Comparison of ENCODE assay signal across 8 mouse cellular contexts in genomic region chr3:97628391-97629001, GRCm38 (mm10). TPM values are rescaled to one million over a fixed set of nuclear protein-coding genes. Genes with fewer than 3 reads are reported as not detected.
A peak's percentile ranks its signal among the peaks of the same experiment; 100 is the strongest.
DNase-seq lines count a peak whose midpoint lies in the region; ATAC-seq and TF ChIP-seq lines count a peak whose summit lies in the region.

Gene Fmo5 (plus strand): TSS chr3:97628804.

- peak within 1 kb of the TSS; percentile 61 for H3K4me2 ChIP-seq in intestine, embryonic 15.5 days (replicated peaks)
- H3K4me2 ChIP-seq in liver, postnatal 0 days (ENCODE audit: low read depth, low read length) = peak within 1 kb of the TSS; percentile 76
- H3K4me2 ChIP-seq in neural tube, embryonic 12.5 days (replicated peaks) = peak within 1 kb of the TSS; percentile 56

- H3K36me3 ChIP-seq in ES-E14 (ENCODE audit: control insufficient read depth, insufficient read depth, low read length, poor library complexity, severe bottlenecking) = no peaks in the 10 kb centered on the region
- H3K36me3 ChIP-seq in intestine, embryonic 15.5 days = no peaks in the 10 kb centered on the region
- H3K36me3 ChIP-seq in liver, postnatal 0 days (replicated peaks; ENCODE audit: insufficient read depth, low read length) = no peaks in the 10 kb centered on the region
- no peaks in the 10 kb centered on the region for H3K36me3 ChIP-seq in neural tube, embryonic 12.5 days

- WGBS in intestine, embryonic 15.5 days = 2% methylated on average over 18 of the region's 18 CpGs
- WGBS in liver, postnatal 0 days (ENCODE audit: insufficient replicate concordance) = 2% methylated on average over 18 of the region's 18 CpGs
- 4% methylated on average over 18 of the region's 18 CpGs for WGBS in neural tube, embryonic 12.5 days

- peak within 1 kb of the TSS; percentile 3 to 69 for H3K4me3 ChIP-seq in ES-E14 (ENCODE audit: insufficient read depth in 1 of 2, low read depth in 1 of 2, low read length in 2 of 2, poor library complexity in 1 of 2, severe bottlenecking in 1 of 2)
- H3K4me3 ChIP-seq in intestine, embryonic 15.5 days (replicated peaks) = peak within 1 kb of the TSS; percentile 40
- H3K4me3 ChIP-seq in liver, postnatal 0 days (ENCODE audit: low read depth, low read length) = peak within 1 kb of the TSS; percentile 53
- peak within 1 kb of the TSS; percentile 19 for H3K4me3 ChIP-seq in neural tube, embryonic 12.5 days

- no peaks in the 10 kb centered on the region for H3K9me3 ChIP-seq in ES-E14 (ENCODE audit: control insufficient read depth, insufficient read depth, low read depth, low read length)
- H3K9me3 ChIP-seq in intestine, embryonic 15.5 days = no peaks in the 10 kb centered on the region
- H3K9me3 ChIP-seq in liver, postnatal 0 days (ENCODE audit: low read length) = no peaks in the 10 kb centered on the region
- H3K9me3 ChIP-seq in neural tube, embryonic 12.5 days = no peaks in the 10 kb centered on the region

- H3K27me3 ChIP-seq in intestine, embryonic 15.5 days (replicated peaks) = no peaks in the 10 kb centered on the region
- no peaks in the 10 kb centered on the region for H3K27me3 ChIP-seq in liver, postnatal 0 days (ENCODE audit: insufficient read depth, low read length)
- H3K27me3 ChIP-seq in neural tube, embryonic 12.5 days (replicated peaks) = no peaks in the 10 kb centered on the region

- no peak within 1 kb of the TSS for H3K27ac ChIP-seq in ES-E14 (ENCODE audit: insufficient read depth, low read depth, low read length, poor library complexity, severe bottlenecking)
- peak within 1 kb of the TSS; percentile 28; the same call in 1 of the 2 replicates for H3K27ac ChIP-seq in intestine, embryonic 15.5 days
- peak within 1 kb of the TSS; percentile 91 for H3K27ac ChIP-seq in liver, postnatal 0 days (ENCODE audit: low read depth)
- no peak within 1 kb of the TSS for H3K27ac ChIP-seq in neural tube, embryonic 12.5 days

- no peak for TF ChIP-seq CTCF in liver, postnatal 0 days (IDR thresholded peaks at IDR 0.05; ENCODE audit: low read depth)

- H3K9ac ChIP-seq in ES-E14 (ENCODE audit: insufficient read depth, low read depth, low read length, poor library complexity, severe bottlenecking) = peak within 1 kb of the TSS; percentile 4; the same call in 1 of the 2 replicates
- H3K9ac ChIP-seq in intestine, embryonic 15.5 days = peak within 1 kb of the TSS; percentile 36
- peak within 1 kb of the TSS; percentile 57 for H3K9ac ChIP-seq in liver, postnatal 0 days (replicated peaks)
- no peak within 1 kb of the TSS for H3K9ac ChIP-seq in neural tube, embryonic 12.5 days

- in situ Hi-C loops in ES-E14 (cut with MboI; ENCODE audit: low sequenced_read_pairs in 2 of 2, unreplicated experiment in 2 of 2) = no loop called here

- DNase-seq in ES-E14 (ENCODE audit: low read depth, low spot score) = no peak
- DNase-seq in gastrocnemius, postnatal 4 days (ENCODE audit: low spot score in 2 of 2) = peak; percentile 22 to 64
- peak; percentile 84 for DNase-seq in liver, postnatal 0 days
- DNase-seq in thymus, postnatal 10 days (ENCODE audit: low spot score in 2 of 2) = peak; percentile 63 to 73
- no peak for DNase-seq in cerebellum, adult 11 months

- ATAC-seq in common myeloid progenitor, adult 5-6 weeks (replicated peaks; ENCODE audit: low read depth, poor library complexity, severe bottlenecking) = peak; percentile 99
- ATAC-seq in intestine, embryonic 15.5 days = peak; percentile 95
- ATAC-seq in liver, postnatal 0 days = peak; percentile 92
- ATAC-seq in neural tube, embryonic 12.5 days (ENCODE audit: low FRiP score, low read depth) = no peak

- H3K4me1 ChIP-seq in ES-E14 (ENCODE audit: control insufficient read depth in 2 of 2, insufficient read depth in 2 of 2, low read length in 2 of 2, poor library complexity in 1 of 2) = 0 out of 4 replicates have a peak, but pooled peaks cover 0 to 1% of the 10 kb centered on the region in 2 experiments
- peaks cover 7% of the 10 kb centered on the region for H3K4me1 ChIP-seq in intestine, embryonic 15.5 days (replicated peaks)
- H3K4me1 ChIP-seq in liver, postnatal 0 days (ENCODE audit: insufficient read depth) = peaks cover 21% of the 10 kb centered on the region
- peaks cover 4% of the 10 kb centered on the region; the same call in 1 of the 2 replicates for H3K4me1 ChIP-seq in neural tube, embryonic 12.5 days

- peak; percentile 52; the same call in 1 of the 2 replicates for TF ChIP-seq EP300 in liver, postnatal 0 days (IDR thresholded peaks at IDR 0.05; ENCODE audit: low read depth)

TF ChIP-seq in ES-E14, 5 proteins besides CTCF, POLR2A, EP300 and RAD21:
- no peak for TF ChIP-seq ZNF384 (IDR thresholded peaks at IDR 0.05; ENCODE audit: low read depth, low read length)
- no peak for TF ChIP-seq CHD2 (IDR thresholded peaks at IDR 0.05; ENCODE audit: low read depth, low read length)
- TF ChIP-seq ZC3H11A (IDR thresholded peaks at IDR 0.05; ENCODE audit: borderline replicate concordance, low read depth, low read length) = no peak
- TF ChIP-seq HCFC1 (IDR thresholded peaks at IDR 0.05; ENCODE audit: borderline replicate concordance, insufficient read depth, low read length) = no peak
- TF ChIP-seq MAFK (IDR thresholded peaks at IDR 0.05; ENCODE audit: insufficient read depth, low read depth, low read length) = no peak

RNA-seq across cellular contexts. Expression of gene Fmo5, which starts in this region (rescaled TPM):
- 0.27 and 0.90 TPM in 2 replicates for total RNA-seq in ES-E14 (2012; rRNA removed)
- 1.5 and 4.6 TPM in 2 replicates for total RNA-seq in common myeloid progenitor, adult 5-6 weeks (2017)
- total RNA-seq in gastrocnemius, postnatal 4 days (2021) = 1 to 10 TPM; 3.8 to 4.4 TPM
- polyA plus RNA-seq in intestine, embryonic 15.5 days (2015; fragmentation: Nextera tagmentation; extraction: Ambion mirVana) = 30.8 and 33.0 TPM in 2 replicates
- 67.6 and 82.4 TPM in 2 replicates for polyA plus RNA-seq in liver, postnatal 0 days (2015; fragmentation: Nextera tagmentation; extraction: Ambion mirVana)
- polyA plus RNA-seq in neural tube, embryonic 12.5 days (2016; fragmentation: Nextera tagmentation; extraction: Ambion mirVana) = 0.61 and 0.75 TPM in 2 replicates

Comparison
In these comparisons a context has a peak if more than half of its experiments do, and no peak if none do; other contexts are left out.
1. RNA of gene Fmo5 (polyA plus RNA-seq): 67.6 to 82.4 TPM in liver, postnatal 0 days and 30.8 to 33.0 TPM in intestine, embryonic 15.5 days; 0.61 to 0.75 TPM in neural tube, embryonic 12.5 days; every median in the first group is over 10 times any median in the second.
2. DNase-seq: peak in gastrocnemius, postnatal 4 days (2 of 2), liver, postnatal 0 days (single experiment) and thymus, postnatal 10 days (2 of 2); none in ES-E14 (single experiment) and cerebellum, adult 11 months (single experiment).
3. H3K27ac ChIP-seq: peak in intestine, embryonic 15.5 days (single experiment) and liver, postnatal 0 days (single experiment); none in ES-E14 (single experiment) and neural tube, embryonic 12.5 days (single experiment).
4. Peak in every context shown above with its lines, with median percentiles within 50 percentile points of each other: H3K4me3 ChIP-seq and H3K4me2 ChIP-seq.